Mouse (Mus musculus) embryonic fibroblast, embryonic 13.5 days (primary cell): Measurements from ENCODE around the gene Parg.

Source experiments
- CTCF ChIP-seq: IDR thresholded peaks from 2 replicates; pipeline ENCODE4 v1.5.1; 2011; ENCODE audit warnings: mild to moderate bottlenecking, control low read depth, low read length, moderate library complexity, borderline replicate concordance; ENCODE audit not compliant: insufficient read depth
- POLR2A ChIP-seq: IDR thresholded peaks from 2 replicates; pipeline ENCODE4 v1.6.1; 2011; ENCODE audit warnings: low read depth, mild to moderate bottlenecking, control low read depth, low read length, moderate library complexity

DNA sequence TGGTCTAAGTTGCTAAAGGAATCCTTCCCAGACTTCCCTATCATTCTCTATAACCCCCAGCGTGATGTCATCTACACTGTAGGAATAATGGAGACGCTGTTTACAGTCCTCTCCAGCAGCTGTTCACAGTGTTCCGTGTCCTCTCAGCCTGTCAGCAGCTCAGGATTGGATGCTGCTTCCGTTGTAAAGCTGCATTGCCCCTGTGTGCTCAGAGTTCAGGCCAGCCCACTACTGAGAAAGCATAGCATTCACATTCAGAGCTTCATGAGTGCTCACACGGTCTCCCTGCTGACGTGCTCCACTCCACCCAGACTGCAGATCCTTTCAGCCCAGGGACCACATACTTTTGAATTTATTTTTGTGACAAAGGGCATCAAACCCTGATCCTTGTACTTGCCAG, 59.1 kb downstream of the Parg start:
- TF ChIP-seq CTCF (no peak), POLR2A (no peak)
